Mouse (Mus musculus): ENCODE results near the gene Fscb. TPM values are rescaled to one million over a fixed set of nuclear protein-coding genes. Genes with fewer than 3 reads are reported as not detected.

The Fscb gene
- polyA plus RNA-seq, 1 experiment: not detected

DNA sequence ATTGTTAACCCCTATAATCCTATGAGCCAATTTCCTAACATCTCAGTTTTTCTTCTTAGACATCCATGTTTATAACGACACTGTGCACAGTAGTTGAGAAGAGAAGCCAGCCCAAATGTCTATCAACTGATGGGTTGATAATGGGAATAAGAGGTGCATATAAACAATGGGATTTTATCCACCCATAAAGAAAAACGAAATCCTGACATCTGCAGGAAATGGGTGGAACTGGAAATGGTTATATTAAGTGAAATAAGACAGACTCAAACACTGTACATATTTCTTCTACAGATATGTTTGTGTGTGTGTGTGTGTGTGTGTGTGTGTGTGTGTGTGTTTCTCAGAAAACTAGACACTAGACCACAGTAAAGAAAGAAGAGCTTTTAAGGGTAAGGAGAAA lies 37.8 kb downstream of the Fscb start:
- Histone ChIP-seq H3K27me3 (ENCODE audit: control insufficient read depth, insufficient read depth, low read length) (no peaks in the 10 kb centered on the region), H3K4me1 (ENCODE audit: control insufficient read depth, insufficient read depth, low read length) (no peaks in the 10 kb centered on the region), H3K4me3 (replicated peaks; ENCODE audit: insufficient read depth, low read depth, low read length) (no peak overlapping the region), H3K27ac (ENCODE audit: insufficient read depth, low read length) (no peak overlapping the region)
- no peak for DNase-seq
- 46% methylated on average over 2 of the region's 2 CpGs for WGBS
- no peak for TF ChIP-seq POLR2A (IDR thresholded peaks at IDR 0.05; ENCODE audit: borderline replicate concordance, insufficient read depth, low read length)
